Mouse (Mus musculus): ENCODE measurements around the gene Vstm2b. TPM values are rescaled to one million over a fixed set of nuclear protein-coding genes. Genes with fewer than 3 reads are reported as not detected.

The Vstm2b gene
- 10 to 100 TPM; 54.5 to 55.0 TPM for total RNA-seq (2021)
- long read RNA-seq, experiment 1, transcript Vstm2b-201 (6 exons, 2,627 nt) = minor isoform, 8 of 85 reads
- long read RNA-seq, experiment 1, transcript Vstm2b-203 (5 exons, 1,455 nt) = major isoform, 59 of 85 reads
- long read RNA-seq, experiment 1, partial matches to known transcripts = 9 of 85 reads
- long read RNA-seq, experiment 1, other reads (novel, unspliced or antisense) = 9 of 85 reads
- long read RNA-seq, experiment 2, transcript Vstm2b-203 (5 exons, 1,455 nt) = major isoform, 63 of 99 reads
- long read RNA-seq, experiment 2, transcript Vstm2b-201 (6 exons, 2,627 nt) = minor isoform, 7 of 99 reads
- long read RNA-seq, experiment 2, partial matches to known transcripts = 18 of 99 reads
- long read RNA-seq, experiment 2, other reads (novel, unspliced or antisense) = 11 of 99 reads

GRCm38 (mm10) chr7:40898096-40898710, at the start of gene Vstm2b:
Gene Vstm2b, plus strand, starts transcription at chr7:40898328.
- DNase-seq (ENCODE audit: low spot score in 2 of 2) = no peak

GRCm38 (mm10) chr7:40856088-40856625, 42.0 kb upstream of the Vstm2b start:
- DNase-seq (ENCODE audit: low spot score in 2 of 2) = no peak

- DNase-seq (ENCODE audit: low spot score in 2 of 2) = no peak
Measured at GRCm38 (mm10) chr7:40873380-40873990, 24.6 kb upstream of the Vstm2b start.

- peak; percentile 54 to 75 for DNase-seq (ENCODE audit: low spot score in 2 of 2)
Measured at GRCm38 (mm10) chr7:40884855-40885489, 13.2 kb upstream of the Vstm2b start.

- DNase-seq (ENCODE audit: low spot score in 2 of 2) = no peak
Measured at GRCm38 (mm10) chr7:40888358-40888757, 9.8 kb upstream of the Vstm2b start.

- DNase-seq (ENCODE audit: low spot score in 2 of 2) = no peak
Measured at GRCm38 (mm10) chr7:40896964-40897363, 1.2 kb upstream of the Vstm2b start.

GRCm38 (mm10) chr7:40898711-40899375, 715 bp downstream of the Vstm2b start:
- peak; percentile 51 to 60 for DNase-seq (ENCODE audit: low spot score in 2 of 2)

GRCm38 (mm10) chr7:40899376-40900265, 1.5 kb downstream of the Vstm2b start:
- peak in 1 of 2 experiments; percentile 34 for DNase-seq (ENCODE audit: low spot score in 2 of 2)

- peak; percentile 87 to 88 for DNase-seq (ENCODE audit: low spot score in 2 of 2)
Measured at GRCm38 (mm10) chr7:40901201-40901600, 3.1 kb downstream of the Vstm2b start.

- DNase-seq (ENCODE audit: low spot score in 2 of 2) = no peak
Measured at GRCm38 (mm10) chr7:40902506-40902905, 4.4 kb downstream of the Vstm2b start.

GRCm38 (mm10) chr7:40906484-40906883, 8.4 kb downstream of the Vstm2b start:
- peak; percentile 41 to 70 for DNase-seq (ENCODE audit: low spot score in 2 of 2)

- no peak for DNase-seq (ENCODE audit: low spot score in 2 of 2)
Measured at GRCm38 (mm10) chr7:40916761-40917160, 18.6 kb downstream of the Vstm2b start.

- no peak for DNase-seq (ENCODE audit: low spot score in 2 of 2)
Measured at GRCm38 (mm10) chr7:40920118-40920517, 22.0 kb downstream of the Vstm2b start.

GRCm38 (mm10) chr7:40921281-40921680, 23.2 kb downstream of the Vstm2b start:
- no peak for DNase-seq (ENCODE audit: low spot score in 2 of 2)

- no peak for DNase-seq (ENCODE audit: low spot score in 2 of 2)
Measured at GRCm38 (mm10) chr7:40922871-40923270, 24.7 kb downstream of the Vstm2b start.

- DNase-seq (ENCODE audit: low spot score in 2 of 2) = no peak
Measured at GRCm38 (mm10) chr7:40928391-40928790, 30.3 kb downstream of the Vstm2b start.

GRCm38 (mm10) chr7:40936617-40937212, 38.6 kb downstream of the Vstm2b start:
- no peak for DNase-seq (ENCODE audit: low spot score in 2 of 2)

GRCm38 (mm10) chr7:40939371-40939770, 41.2 kb downstream of the Vstm2b start:
- DNase-seq (ENCODE audit: low spot score in 2 of 2) = peak in 1 of 2 experiments; percentile 41

- DNase-seq (ENCODE audit: low spot score in 2 of 2) = peak in 1 of 2 experiments; percentile 68
Measured at GRCm38 (mm10) chr7:40942233-40942935, 44.3 kb downstream of the Vstm2b start.
